Mouse (Mus musculus) neural tube, embryonic 11.5 days (tissue): ENCODE measurements around the gene Zfp628. TPM values are rescaled to one million over a fixed set of nuclear protein-coding genes. Genes with fewer than 3 reads are reported as not detected.

ENCODE experiments used
- ATAC-seq: fragments of 200-750 bp; cut with Nextera tagmentation; 2 replicates; pipeline ENCODE4 v1.8.0; 2017; ENCODE audit warnings: moderate number of reproducible peaks, mild to moderate bottlenecking, moderate TSS enrichment, moderate library complexity; ENCODE audit not compliant: insufficient read depth, low FRiP score, low TSS enrichment
- DNase-seq: peaks from one replicate; pipeline ENCODE4 v3.0.0-alpha.2; 2015; ENCODE audit warnings: low spot score
- H3K27ac ChIP-seq: fragments of 300-500 bp; sonication (generic); 2 replicates; pipeline ENCODE4 v1.5.1; 2014; ENCODE audit warnings: low read depth, mild to moderate bottlenecking, low read length
- H3K27me3 ChIP-seq: fragments of 300-500 bp; sonication (generic); 2 replicates; pipeline ENCODE4 v1.6.1; 2014; ENCODE audit warnings: mild to moderate bottlenecking, low read length, mixed read lengths; ENCODE audit not compliant: control insufficient read depth, insufficient read depth
- H3K36me3 ChIP-seq: fragments of 300-500 bp; sonication (generic); 2 replicates; pipeline ENCODE4 v1.6.1; 2014; ENCODE audit warnings: mild to moderate bottlenecking, low read length, moderate library complexity, mixed read lengths; ENCODE audit not compliant: control insufficient read depth, insufficient read depth
- H3K4me1 ChIP-seq: fragments of 300-500 bp; sonication (generic); 2 replicates; pipeline ENCODE4 v1.6.1; 2014; ENCODE audit warnings: low read length, mixed read lengths; ENCODE audit not compliant: control insufficient read depth, insufficient read depth
- H3K4me2 ChIP-seq: fragments of 300-500 bp; sonication (generic); 2 replicates; pipeline ENCODE4 v1.6.1; 2014; ENCODE audit warnings: low read depth, mild to moderate bottlenecking, moderate library complexity
- H3K4me3 ChIP-seq: fragments of 300-500 bp; sonication (generic); 2 replicates; pipeline ENCODE4 v1.5.1; 2014; ENCODE audit warnings: low read depth, low read length
- H3K9ac ChIP-seq: fragments of 300-500 bp; sonication (generic); 2 replicates; pipeline ENCODE4 v1.6.1; 2014; ENCODE audit warnings: mild to moderate bottlenecking, low read length
- H3K9me3 ChIP-seq: fragments of 300-500 bp; sonication (generic); 2 replicates; pipeline ENCODE4 v1.6.1; 2016; ENCODE audit warnings: low read length; ENCODE audit not compliant: control insufficient read depth
- WGBS: fragments of 180-500 bp; shearing (Covaris S2); extraction: QIAGEN DNeasy Blood & Tissue Kit; methylation state at CpG from one replicate; pipeline ENCODE4 v1.1.7; 2014; 5-methylcytosine and 5-hydroxymethylcytosine counted together
- polyA plus RNA-seq: library from polyadenylated mRNA; unstranded; fragments of >200 nt; fragmentation: Nextera tagmentation; extraction: Ambion mirVana; gene quantifications from 2 replicates; pipeline ENCODE4 v1.2.1, GENCODE M21; 2014

Zfp628 gene
- polyA plus RNA-seq, 1 experiment from 2014 or later, result 3.8 TPM

- H3K27ac ChIP-seq, result no peak overlapping the region
- H3K4me1 ChIP-seq, result no peaks in the 10 kb centered on the region
- H3K9ac ChIP-seq, result no peak overlapping the region
- H3K36me3 ChIP-seq, result no peaks in the 10 kb centered on the region
- no peak for ATAC-seq
- no peaks in the 10 kb centered on the region for H3K9me3 ChIP-seq
- no peak overlapping the region for H3K4me3 ChIP-seq
- 89% methylated on average over 4 of the region's 4 CpGs for WGBS
- DNase-seq, result no peak
- no peak overlapping the region for H3K4me2 ChIP-seq
- no peaks in the 10 kb centered on the region for H3K27me3 ChIP-seq
These were observed 28.3 kb upstream of the Zfp628 start for GRCm38 (mm10) chr7:4886680-4887079.

GRCm38 (mm10) chr7:4895186-4895585 is 19.8 kb upstream of the Zfp628 start:
- H3K27ac ChIP-seq, result no peak overlapping the region
- ATAC-seq, result no peak
- WGBS, result 57% methylated on average over 10 of the region's 11 CpGs
- no peak overlapping the region for H3K4me2 ChIP-seq
- H3K9me3 ChIP-seq, result no peaks in the 10 kb centered on the region
- H3K4me3 ChIP-seq, result no peak overlapping the region
- no peaks in the 10 kb centered on the region for H3K27me3 ChIP-seq
- H3K4me1 ChIP-seq, result no peaks in the 10 kb centered on the region
- H3K36me3 ChIP-seq, result no peaks in the 10 kb centered on the region
- H3K9ac ChIP-seq, result no peak overlapping the region
- DNase-seq, result no peak

- ATAC-seq (peak; percentile 23; the same call in 1 of the 2 replicates), DNase-seq (no peak)
- Histone ChIP-seq H3K27me3 (no peaks in the 10 kb centered on the region), H3K9me3 (peaks cover 4% of the 10 kb centered on the region; the same call in 1 of the 2 replicates), H3K4me2 (peak overlapping the region; percentile 38), H3K36me3 (no peaks in the 10 kb centered on the region), H3K4me1 (no peaks in the 10 kb centered on the region), H3K27ac (no peak overlapping the region), H3K9ac (peak overlapping the region; percentile 23), H3K4me3 (peak overlapping the region; percentile 6)
- WGBS, result 13% methylated on average over 18 of the region's 18 CpGs
These were observed 16.0 kb upstream of the Zfp628 start for GRCm38 (mm10) chr7:4898851-4899648.

GRCm38 (mm10) chr7:4899649-4900522 is 15.1 kb upstream of the Zfp628 start:
- no peak overlapping the region for H3K27ac ChIP-seq
- H3K4me2 ChIP-seq, result peak overlapping the region; percentile 38
- H3K9ac ChIP-seq, result no peak overlapping the region; the same call in 1 of the 2 replicates
- H3K27me3 ChIP-seq, result no peaks in the 10 kb centered on the region
- H3K9me3 ChIP-seq, result peaks cover 4% of the 10 kb centered on the region; the same call in 1 of the 2 replicates
- H3K36me3 ChIP-seq, result no peaks in the 10 kb centered on the region
- peak overlapping the region; percentile 6; the same call in 1 of the 2 replicates for H3K4me3 ChIP-seq
- ATAC-seq, result peak; percentile 38; the same call in 1 of the 2 replicates
- no peak for DNase-seq
- 7% methylated on average over 19 of the region's 19 CpGs for WGBS
- no peaks in the 10 kb centered on the region for H3K4me1 ChIP-seq

- WGBS, result 32% methylated on average over 11 of the region's 11 CpGs
- no peaks in the 10 kb centered on the region for H3K4me1 ChIP-seq
- H3K9ac ChIP-seq, result no peak overlapping the region
- peaks cover 4% of the 10 kb centered on the region; the same call in 1 of the 2 replicates for H3K9me3 ChIP-seq
- H3K27me3 ChIP-seq, result no peaks in the 10 kb centered on the region
- 0 out of 2 replicates have a peak overlapping the region, but pooled peaks have one; percentile 6 for H3K4me2 ChIP-seq
- no peak overlapping the region for H3K27ac ChIP-seq
- DNase-seq, result no peak
- H3K4me3 ChIP-seq, result no peak overlapping the region
- no peak for ATAC-seq
- no peaks in the 10 kb centered on the region for H3K36me3 ChIP-seq
These were observed 14.5 kb upstream of the Zfp628 start for GRCm38 (mm10) chr7:4900523-4900851.

- DNase-seq (no peak), ATAC-seq (no peak)
- Histone ChIP-seq H3K4me1 (no peaks in the 10 kb centered on the region), H3K36me3 (no peaks in the 10 kb centered on the region), H3K27ac (no peak overlapping the region), H3K9ac (no peak overlapping the region), H3K9me3 (peaks cover 4% of the 10 kb centered on the region; the same call in 1 of the 2 replicates), H3K4me2 (no peak overlapping the region), H3K27me3 (no peaks in the 10 kb centered on the region), H3K4me3 (no peak overlapping the region)
- WGBS, result 54% methylated on average over 8 of the region's 8 CpGs
These were observed 13.8 kb upstream of the Zfp628 start for GRCm38 (mm10) chr7:4901171-4901570.

GRCm38 (mm10) chr7:4902404-4902803 is 12.6 kb upstream of the Zfp628 start:
- Histone ChIP-seq H3K9ac (no peak overlapping the region), H3K36me3 (no peaks in the 10 kb centered on the region), H3K4me1 (no peaks in the 10 kb centered on the region), H3K9me3 (peaks cover 4% of the 10 kb centered on the region; the same call in 1 of the 2 replicates), H3K27me3 (no peaks in the 10 kb centered on the region), H3K4me2 (no peak overlapping the region), H3K27ac (no peak overlapping the region), H3K4me3 (no peak overlapping the region)
- no peak for DNase-seq
- 86% methylated on average over 9 of the region's 9 CpGs for WGBS
- ATAC-seq, result no peak

- WGBS, result 50% methylated on average over 10 of the region's 10 CpGs
- no peaks in the 10 kb centered on the region; the same call in 1 of the 2 replicates for H3K27me3 ChIP-seq
- no peak within 1 kb of the TSS for H3K27ac ChIP-seq
- DNase-seq, result no peak
- no peak within 1 kb of the TSS for H3K4me3 ChIP-seq
- H3K4me1 ChIP-seq, result no peaks in the 10 kb centered on the region
- H3K36me3 ChIP-seq, result no peaks in the 10 kb centered on the region
- no peak within 1 kb of the TSS for H3K4me2 ChIP-seq
- ATAC-seq, result no peak
- H3K9ac ChIP-seq, result no peak within 1 kb of the TSS
- no peaks in the 10 kb centered on the region for H3K9me3 ChIP-seq
These were observed 8.5 kb upstream of the Zfp628 start, which contains the start of gene Gm36210 for GRCm38 (mm10) chr7:4906466-4906950. Gene Gm36210, minus strand, starts transcription at chr7:4906516.
